Mouse (Mus musculus) ZHBTc4 (cell line): ENCODE results near the gene Gm21292.
"Not testable (repeated sequence)": the region's sequence is repeated elsewhere in the genome, so short reads cannot be mapped to it uniquely, and the experiment has no call there.

ENCODE experiments used
- DNase-seq: peaks from one replicate; pipeline ENCODE4 v3.0.0-alpha.2; 2011; ENCODE audit warnings: low read depth, low spot score

Gm21292 gene

DNA sequence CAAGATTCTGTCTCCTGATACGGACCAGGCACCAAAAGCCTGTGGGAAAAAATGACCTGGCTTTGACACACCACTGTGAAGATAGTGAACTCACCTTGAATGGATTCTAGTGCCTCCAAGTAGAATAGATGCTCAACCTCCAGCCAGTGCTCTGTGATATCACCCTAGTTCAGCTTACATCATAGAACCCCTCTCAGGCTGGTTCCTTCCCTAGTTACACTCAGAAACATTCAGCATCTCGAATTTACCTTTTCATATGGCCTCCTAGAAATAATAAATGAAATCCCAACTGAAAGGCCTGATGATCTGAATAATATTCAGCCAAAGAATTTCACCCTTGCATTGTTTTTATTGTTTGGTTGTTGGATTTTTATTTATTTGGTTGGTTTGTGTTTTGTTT, at the start of gene Gm21292:
Gm21292 (minus strand) TSS at position 101 of the 400 bp plus-strand sequence.
- not testable (repeated sequence) for DNase-seq
